ENCODE assay signal across 14 mouse cellular contexts in the genomic region with DNA sequence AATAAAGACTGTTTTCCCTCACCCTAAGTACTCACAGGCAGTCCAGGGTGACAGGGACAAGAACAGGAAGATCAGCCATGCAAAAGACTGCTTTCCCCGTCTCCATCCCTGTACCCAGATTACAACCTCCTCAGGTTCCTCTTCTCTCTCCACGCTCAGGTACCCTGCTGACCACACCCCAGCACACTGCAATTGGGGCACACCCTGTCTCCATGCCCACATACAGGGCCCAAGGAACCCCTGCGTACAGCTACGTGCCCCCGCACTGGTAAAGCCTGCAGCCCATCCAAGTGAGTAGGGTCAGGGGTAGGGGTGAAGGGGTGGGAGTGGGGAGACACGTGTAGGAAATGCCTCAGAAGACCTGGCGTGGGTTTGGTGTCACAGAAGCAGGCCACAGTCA.
"Had no signal": no experiment of that assay in that cellular context is flagged by ENCODE, and none has a peak within 500 bp of the region (broad histone marks: within the 10 kb centered on the region; RNA-seq: fewer than 3 reads in every experiment).

No protein-coding gene starts in this region.

- DNase-seq: lung, adult 18-20 months; lung, embryonic 14.5 days; lung, postnatal 10 days; midbrain, embryonic 14.5 days; right cerebral cortex, postnatal 25 days; right cerebral cortex, postnatal 4 days; thymus, adult 2 months; thymus, postnatal 25 days; thymus, postnatal 4 days had no signal

- H3K27me3 ChIP-seq: liver, embryonic 12.5 days; midbrain, embryonic 12.5 days; neural tube, embryonic 13.5 days; neural tube, embryonic 15.5 days; stomach, embryonic 15.5 days had no signal
